Mouse (Mus musculus): Measurements from ENCODE around the gene Mnx1. TPM values are rescaled to one million over a fixed set of nuclear protein-coding genes. Genes with fewer than 3 reads are reported as not detected.

The Mnx1 gene
- polyA plus RNA-seq (2015; fragmentation: Nextera tagmentation; extraction: Ambion mirVana): not detected in 2 replicates

GRCm38 (mm10) chr5:29478208-29479197 is at the start of gene Mnx1:
Gene Mnx1 (minus strand): TSS chr5:29478470.

GRCm38 (mm10) chr5:29434228-29434871 is 43.9 kb downstream of the Mnx1 start, which contains the start of gene Nom1:
Gene Nom1 (plus strand): TSS chr5:29434664.

Other genes with a start within 250 kb of the Mnx1 start
- gene Lmbr1, start 100.1 kb downstream of the Mnx1 start, polyA plus RNA-seq (2015; fragmentation: Nextera tagmentation; extraction: Ambion mirVana): 11.4 and 11.7 TPM in 2 replicates
- 18.7 and 32.6 TPM in 2 replicates for gene Nom1, start 43.8 kb downstream of the Mnx1 start, polyA plus RNA-seq (2015; fragmentation: Nextera tagmentation; extraction: Ambion mirVana)
- 15.4 and 21.8 TPM in 2 replicates for gene Ube3c, start 90.8 kb upstream of the Mnx1 start, polyA plus RNA-seq (2015; fragmentation: Nextera tagmentation; extraction: Ambion mirVana)